Mouse (Mus musculus): ENCODE results near the gene Cd180. TPM values are rescaled to one million over a fixed set of nuclear protein-coding genes. Genes with fewer than 3 reads are reported as not detected.

Cd180 gene
- polyA plus RNA-seq, 1 experiment from 2014 or later: 0.10 TPM

- H3K9me3 ChIP-seq: no peaks in the 10 kb centered on the region
- no peak overlapping the region for H3K4me3 ChIP-seq
- H3K27ac ChIP-seq (replicated peaks): no peak overlapping the region
- H3K4me1 ChIP-seq: 0 out of 2 replicates have a peak, but pooled peaks cover 3% of the 10 kb centered on the region
- 86% methylated on average over 19 of the region's 19 CpGs for WGBS
- peaks cover 88% of the 10 kb centered on the region for H3K36me3 ChIP-seq (replicated peaks)
- no peaks in the 10 kb centered on the region for H3K27me3 ChIP-seq (replicated peaks; ENCODE audit: low read depth, poor library complexity, severe bottlenecking)
- no peak for DNase-seq (ENCODE audit: low spot score)
Measured at GRCm38 (mm10) chr13:102753714-102754556, 60.6 kb downstream of the Cd180 start.

- peaks cover 86% of the 10 kb centered on the region for H3K36me3 ChIP-seq (replicated peaks)
- H3K27me3 ChIP-seq (replicated peaks; ENCODE audit: low read depth, poor library complexity, severe bottlenecking): no peaks in the 10 kb centered on the region
- no peak for DNase-seq (ENCODE audit: low spot score)
- H3K9me3 ChIP-seq: no peaks in the 10 kb centered on the region
- 94% methylated on average over 8 of the region's 8 CpGs for WGBS
- no peak overlapping the region for H3K27ac ChIP-seq (replicated peaks)
- no peak overlapping the region for H3K4me3 ChIP-seq
- H3K4me1 ChIP-seq: 0 out of 2 replicates have a peak, but pooled peaks cover 3% of the 10 kb centered on the region
Measured at GRCm38 (mm10) chr13:102755124-102755523, 61.8 kb downstream of the Cd180 start.

GRCm38 (mm10) chr13:102756071-102756470, 62.7 kb downstream of the Cd180 start:
- no peak for DNase-seq (ENCODE audit: low spot score)
- H3K9me3 ChIP-seq: no peaks in the 10 kb centered on the region
- 93% methylated on average over 8 of the region's 8 CpGs for WGBS
- H3K4me1 ChIP-seq: 0 out of 2 replicates have a peak, but pooled peaks cover 3% of the 10 kb centered on the region
- H3K27ac ChIP-seq (replicated peaks): no peak overlapping the region
- no peak overlapping the region for H3K4me3 ChIP-seq
- H3K36me3 ChIP-seq (replicated peaks): peaks cover 84% of the 10 kb centered on the region
- no peaks in the 10 kb centered on the region for H3K27me3 ChIP-seq (replicated peaks; ENCODE audit: low read depth, poor library complexity, severe bottlenecking)

GRCm38 (mm10) chr13:102758021-102758420, 64.7 kb downstream of the Cd180 start:
- 0 out of 2 replicates have a peak, but pooled peaks cover 3% of the 10 kb centered on the region for H3K4me1 ChIP-seq
- 92% methylated on average over 6 of the region's 6 CpGs for WGBS
- no peaks in the 10 kb centered on the region for H3K9me3 ChIP-seq
- H3K36me3 ChIP-seq (replicated peaks): peaks cover 74% of the 10 kb centered on the region
- no peak for DNase-seq (ENCODE audit: low spot score)
- H3K4me3 ChIP-seq: no peak overlapping the region
- no peaks in the 10 kb centered on the region for H3K27me3 ChIP-seq (replicated peaks; ENCODE audit: low read depth, poor library complexity, severe bottlenecking)
- no peak overlapping the region for H3K27ac ChIP-seq (replicated peaks)

- no peak for DNase-seq (ENCODE audit: low spot score)
- no peaks in the 10 kb centered on the region for H3K4me1 ChIP-seq
- H3K36me3 ChIP-seq (replicated peaks): peaks cover 73% of the 10 kb centered on the region
- H3K27ac ChIP-seq (replicated peaks): no peak overlapping the region
- no peaks in the 10 kb centered on the region for H3K9me3 ChIP-seq
- 86% methylated on average over 9 of the region's 9 CpGs for WGBS
- H3K4me3 ChIP-seq: no peak overlapping the region
- no peaks in the 10 kb centered on the region for H3K27me3 ChIP-seq (replicated peaks; ENCODE audit: low read depth, poor library complexity, severe bottlenecking)
Measured at GRCm38 (mm10) chr13:102761410-102761809, 68.1 kb downstream of the Cd180 start.

- Histone ChIP-seq H3K27me3 (replicated peaks; ENCODE audit: low read depth, poor library complexity, severe bottlenecking) (no peaks in the 10 kb centered on the region), H3K4me3 (no peak overlapping the region), H3K9me3 (no peaks in the 10 kb centered on the region), H3K36me3 (replicated peaks) (peaks cover 71% of the 10 kb centered on the region), H3K4me1 (no peaks in the 10 kb centered on the region), H3K27ac (replicated peaks) (no peak overlapping the region)
- WGBS: 90% methylated on average over 10 of the region's 10 CpGs
- DNase-seq (ENCODE audit: low spot score): no peak
Measured at GRCm38 (mm10) chr13:102762203-102762602, 68.8 kb downstream of the Cd180 start.

- WGBS: 100% methylated on average over 1 of the region's 1 CpGs
- Histone ChIP-seq H3K4me3 (no peak overlapping the region), H3K9me3 (no peaks in the 10 kb centered on the region), H3K36me3 (replicated peaks) (peaks cover 60% of the 10 kb centered on the region), H3K27me3 (replicated peaks; ENCODE audit: low read depth, poor library complexity, severe bottlenecking) (no peaks in the 10 kb centered on the region), H3K4me1 (no peaks in the 10 kb centered on the region), H3K27ac (replicated peaks) (no peak overlapping the region)
- no peak for DNase-seq (ENCODE audit: low spot score)
Measured at GRCm38 (mm10) chr13:102764218-102764617, 70.9 kb downstream of the Cd180 start.

- 89% methylated on average over 11 of the region's 11 CpGs for WGBS
- H3K9me3 ChIP-seq: no peaks in the 10 kb centered on the region
- no peak for DNase-seq (ENCODE audit: low spot score)
Measured at GRCm38 (mm10) chr13:102765216-102765615, 71.9 kb downstream of the Cd180 start.

GRCm38 (mm10) chr13:102767110-102767509, 73.8 kb downstream of the Cd180 start:
- WGBS: 86% methylated on average over 7 of the region's 7 CpGs
- peaks cover 4% of the 10 kb centered on the region; the same call in 1 of the 2 replicates for H3K4me1 ChIP-seq
- no peaks in the 10 kb centered on the region for H3K9me3 ChIP-seq
- DNase-seq (ENCODE audit: low spot score): no peak
- no peak overlapping the region for H3K4me3 ChIP-seq
- H3K36me3 ChIP-seq (replicated peaks): peaks cover 64% of the 10 kb centered on the region
- no peaks in the 10 kb centered on the region for H3K27me3 ChIP-seq (replicated peaks; ENCODE audit: low read depth, poor library complexity, severe bottlenecking)
- H3K27ac ChIP-seq (replicated peaks): no peak overlapping the region

More at GRCm38 (mm10) chr13:102765216-102765615, 71.9 kb downstream of the Cd180 start:
- Histone ChIP-seq H3K27ac (replicated peaks) (no peak overlapping the region), H3K36me3 (replicated peaks) (peaks cover 57% of the 10 kb centered on the region), H3K27me3 (replicated peaks; ENCODE audit: low read depth, poor library complexity, severe bottlenecking) (no peaks in the 10 kb centered on the region), H3K4me3 (no peak overlapping the region), H3K4me1 (no peaks in the 10 kb centered on the region)

GRCm38 (mm10) chr13:102768512-102768911, 75.2 kb downstream of the Cd180 start:
- H3K9me3 ChIP-seq: no peaks in the 10 kb centered on the region
- no peak for DNase-seq (ENCODE audit: low spot score)
- H3K36me3 ChIP-seq (replicated peaks): peaks cover 74% of the 10 kb centered on the region
- no peaks in the 10 kb centered on the region for H3K27me3 ChIP-seq (replicated peaks; ENCODE audit: low read depth, poor library complexity, severe bottlenecking)
- no peak overlapping the region for H3K27ac ChIP-seq (replicated peaks)
- H3K4me3 ChIP-seq: no peak overlapping the region
- H3K4me1 ChIP-seq: peaks cover 4% of the 10 kb centered on the region; the same call in 1 of the 2 replicates
- 95% methylated on average over 11 of the region's 11 CpGs for WGBS

GRCm38 (mm10) chr13:102770194-102770593, 76.8 kb downstream of the Cd180 start:
- Histone ChIP-seq H3K4me1 (peaks cover 14% of the 10 kb centered on the region), H3K4me3 (no peak overlapping the region), H3K36me3 (replicated peaks) (peaks cover 68% of the 10 kb centered on the region), H3K27me3 (replicated peaks; ENCODE audit: low read depth, poor library complexity, severe bottlenecking) (no peaks in the 10 kb centered on the region), H3K27ac (replicated peaks) (no peak overlapping the region), H3K9me3 (no peaks in the 10 kb centered on the region)
- no peak for DNase-seq (ENCODE audit: low spot score)
- WGBS: 70% methylated on average over 8 of the region's 8 CpGs

- Histone ChIP-seq H3K27me3 (replicated peaks; ENCODE audit: low read depth, poor library complexity, severe bottlenecking) (no peaks in the 10 kb centered on the region), H3K4me3 (no peak overlapping the region), H3K27ac (replicated peaks) (no peak overlapping the region), H3K4me1 (peaks cover 17% of the 10 kb centered on the region), H3K9me3 (no peaks in the 10 kb centered on the region), H3K36me3 (replicated peaks) (peaks cover 49% of the 10 kb centered on the region)
- DNase-seq (ENCODE audit: low spot score): no peak
- WGBS: 93% methylated on average over 9 of the region's 9 CpGs
Measured at GRCm38 (mm10) chr13:102773169-102773568, 79.8 kb downstream of the Cd180 start.

- Histone ChIP-seq H3K36me3 (replicated peaks) (peaks cover 56% of the 10 kb centered on the region), H3K27me3 (replicated peaks; ENCODE audit: low read depth, poor library complexity, severe bottlenecking) (no peaks in the 10 kb centered on the region), H3K9me3 (no peaks in the 10 kb centered on the region), H3K4me1 (peaks cover 17% of the 10 kb centered on the region), H3K27ac (replicated peaks) (peak overlapping the region; percentile 20), H3K4me3 (no peak overlapping the region)
- peak; percentile 65 for DNase-seq (ENCODE audit: low spot score)
- 50% methylated on average over 7 of the region's 7 CpGs for WGBS
Measured at GRCm38 (mm10) chr13:102774786-102775201, 81.4 kb downstream of the Cd180 start.
